Mouse (Mus musculus) heart, embryonic 13.5 days (tissue): ENCODE data around the gene Bend4. TPM values are rescaled to one million over a fixed set of nuclear protein-coding genes. Genes with fewer than 3 reads are reported as not detected.

ENCODE experiments used
- ATAC-seq: fragments of 200-750 bp; cut with Nextera tagmentation; 2 replicates; pipeline ENCODE4 v1.8.0; 2017; ENCODE audit warnings: moderate TSS enrichment; ENCODE audit not compliant: insufficient number of reproducible peaks, low FRiP score, low TSS enrichment; ENCODE audit errors: extremely low read depth
- H3K27ac ChIP-seq: fragments of 300-500 bp; sonication (generic); replicated peaks from 2 replicates; pipeline ENCODE4 v1.5.1; 2015; ENCODE audit warnings: moderate library complexity, mild to moderate bottlenecking, inconsistent platforms
- H3K27me3 ChIP-seq: fragments of 300-500 bp; sonication (generic); replicated peaks from 2 replicates; pipeline ENCODE4 v1.6.1; 2015; ENCODE audit warnings: mild to moderate bottlenecking, inconsistent platforms
- H3K36me3 ChIP-seq: fragments of 300-500 bp; sonication (generic); 2 replicates; pipeline ENCODE4 v1.6.1; 2015; ENCODE audit warnings: mild to moderate bottlenecking, inconsistent platforms
- H3K4me1 ChIP-seq: fragments of 300-500 bp; sonication (generic); 2 replicates; pipeline ENCODE4 v1.6.1; 2015; ENCODE audit warnings: inconsistent platforms
- H3K4me2 ChIP-seq: fragments of 300-500 bp; sonication (generic); 2 replicates; pipeline ENCODE4 v1.6.1; 2015; ENCODE audit warnings: inconsistent platforms, mild to moderate bottlenecking, moderate library complexity
- H3K4me3 ChIP-seq: fragments of 300-500 bp; sonication (generic); 2 replicates; pipeline ENCODE4 v1.5.1; 2015; ENCODE audit warnings: moderate library complexity, mild to moderate bottlenecking, inconsistent platforms
- H3K9ac ChIP-seq: fragments of 300-500 bp; sonication (generic); 2 replicates; pipeline ENCODE4 v1.6.1; 2015; ENCODE audit warnings: inconsistent platforms, mild to moderate bottlenecking, moderate library complexity
- H3K9me3 ChIP-seq: fragments of 300-500 bp; sonication (generic); 2 replicates; pipeline ENCODE4 v1.6.1; 2016; ENCODE audit warnings: inconsistent platforms
- WGBS: fragments of 180-500 bp; shearing (Covaris S2); methylation state at CpG from one replicate; pipeline ENCODE4 v1.1.7; 2015; ENCODE audit warnings: mixed read lengths; 5-methylcytosine and 5-hydroxymethylcytosine counted together
- polyA plus RNA-seq: library from polyadenylated mRNA; unstranded; fragments of >200 nt; fragmentation: Nextera tagmentation; extraction: Ambion mirVana; gene quantifications from 2 replicates; pipeline ENCODE4 v1.2.1, GENCODE M21; 2015

The Bend4 gene
- 13.9 and 15.6 TPM in 2 replicates for polyA plus RNA-seq

GRCm38 (mm10) chr5:67427443-67428360, at the start of gene Bend4:
TSS of gene Bend4 (minus strand) at chr5:67428310.
- H3K27me3 ChIP-seq, result 0 out of 2 replicates have a peak, but pooled peaks cover 3% of the 10 kb centered on the region
- peak within 1 kb of the TSS; percentile 92 for H3K9ac ChIP-seq
- peak within 1 kb of the TSS; percentile 85 for H3K4me3 ChIP-seq
- H3K27ac ChIP-seq, result peak within 1 kb of the TSS; percentile 88
- H3K4me2 ChIP-seq, result peak within 1 kb of the TSS; percentile 75
- no peaks in the 10 kb centered on the region for H3K36me3 ChIP-seq
- peak; percentile 62 for ATAC-seq
- 1% methylated on average over 53 of the region's 90 CpGs for WGBS
- no peaks in the 10 kb centered on the region for H3K9me3 ChIP-seq
- peaks cover 35% of the 10 kb centered on the region for H3K4me1 ChIP-seq

GRCm38 (mm10) chr5:67473723-67474122, 45.6 kb upstream of the Bend4 start:
- Histone ChIP-seq H3K36me3 (no peaks in the 10 kb centered on the region), H3K9me3 (no peaks in the 10 kb centered on the region), H3K27me3 (no peaks in the 10 kb centered on the region), H3K4me3 (no peak overlapping the region), H3K4me2 (no peak overlapping the region), H3K9ac (no peak overlapping the region), H3K4me1 (peaks cover 6% of the 10 kb centered on the region; the same call in 1 of the 2 replicates), H3K27ac (no peak overlapping the region)
- 45% methylated on average over 8 of the region's 8 CpGs for WGBS
- no peak for ATAC-seq

- Histone ChIP-seq H3K27me3 (no peaks in the 10 kb centered on the region), H3K4me2 (no peak overlapping the region), H3K36me3 (no peaks in the 10 kb centered on the region), H3K4me1 (peaks cover 6% of the 10 kb centered on the region; the same call in 1 of the 2 replicates), H3K4me3 (no peak overlapping the region), H3K9ac (no peak overlapping the region), H3K27ac (no peak overlapping the region), H3K9me3 (no peaks in the 10 kb centered on the region)
- ATAC-seq, result no peak
- WGBS, result 60% methylated on average over 5 of the region's 5 CpGs
Observed at GRCm38 (mm10) chr5:67473094-67473493, 45.0 kb upstream of the Bend4 start.

GRCm38 (mm10) chr5:67466866-67467530, 38.9 kb upstream of the Bend4 start:
- H3K9ac ChIP-seq, result no peak overlapping the region
- 78% methylated on average over 15 of the region's 15 CpGs for WGBS

GRCm38 (mm10) chr5:67464899-67465298, 36.8 kb upstream of the Bend4 start:
- Histone ChIP-seq H3K4me1 (no peaks in the 10 kb centered on the region), H3K9me3 (no peaks in the 10 kb centered on the region), H3K9ac (no peak overlapping the region), H3K36me3 (no peaks in the 10 kb centered on the region), H3K4me2 (no peak overlapping the region), H3K27ac (no peak overlapping the region), H3K27me3 (no peaks in the 10 kb centered on the region), H3K4me3 (no peak overlapping the region)
- WGBS, result 48% methylated on average over 3 of the region's 3 CpGs
- ATAC-seq, result no peak

More at GRCm38 (mm10) chr5:67466866-67467530, 38.9 kb upstream of the Bend4 start:
- Histone ChIP-seq H3K4me1 (no peaks in the 10 kb centered on the region), H3K4me2 (no peak overlapping the region), H3K36me3 (no peaks in the 10 kb centered on the region), H3K27ac (no peak overlapping the region), H3K27me3 (no peaks in the 10 kb centered on the region), H3K4me3 (no peak overlapping the region), H3K9me3 (no peaks in the 10 kb centered on the region)
- ATAC-seq, result no peak

- Histone ChIP-seq H3K27me3 (no peaks in the 10 kb centered on the region), H3K9ac (no peak overlapping the region), H3K27ac (no peak overlapping the region), H3K36me3 (no peaks in the 10 kb centered on the region), H3K4me2 (no peak overlapping the region), H3K4me3 (no peak overlapping the region), H3K9me3 (no peaks in the 10 kb centered on the region), H3K4me1 (no peaks in the 10 kb centered on the region)
- 82% methylated on average over 9 of the region's 9 CpGs for WGBS
- ATAC-seq, result no peak
Observed at GRCm38 (mm10) chr5:67463636-67464035, 35.5 kb upstream of the Bend4 start.

GRCm38 (mm10) chr5:67462331-67462730, 34.2 kb upstream of the Bend4 start:
- no peak overlapping the region for H3K9ac ChIP-seq
- no peak overlapping the region for H3K4me2 ChIP-seq
- no peaks in the 10 kb centered on the region for H3K36me3 ChIP-seq
- H3K27me3 ChIP-seq, result no peaks in the 10 kb centered on the region
- H3K4me3 ChIP-seq, result no peak overlapping the region
- 64% methylated on average over 4 of the region's 4 CpGs for WGBS
- H3K9me3 ChIP-seq, result no peaks in the 10 kb centered on the region
- no peaks in the 10 kb centered on the region for H3K4me1 ChIP-seq
- H3K27ac ChIP-seq, result no peak overlapping the region
- no peak for ATAC-seq

- H3K36me3 ChIP-seq, result no peaks in the 10 kb centered on the region
- H3K4me2 ChIP-seq, result no peak overlapping the region
- no peaks in the 10 kb centered on the region for H3K9me3 ChIP-seq
- no peak overlapping the region for H3K27ac ChIP-seq
- H3K27me3 ChIP-seq, result no peaks in the 10 kb centered on the region
- H3K9ac ChIP-seq, result no peak overlapping the region
- H3K4me1 ChIP-seq, result no peaks in the 10 kb centered on the region
- H3K4me3 ChIP-seq, result no peak overlapping the region
- ATAC-seq, result no peak
- 73% methylated on average over 4 of the region's 4 CpGs for WGBS
Observed at GRCm38 (mm10) chr5:67456841-67457240, 28.7 kb upstream of the Bend4 start.

GRCm38 (mm10) chr5:67454282-67454681, 26.2 kb upstream of the Bend4 start:
- Histone ChIP-seq H3K9me3 (no peaks in the 10 kb centered on the region), H3K27ac (no peak overlapping the region), H3K27me3 (no peaks in the 10 kb centered on the region), H3K4me1 (no peaks in the 10 kb centered on the region), H3K4me2 (no peak overlapping the region), H3K36me3 (no peaks in the 10 kb centered on the region), H3K4me3 (no peak overlapping the region), H3K9ac (no peak overlapping the region)
- WGBS, result 83% methylated on average over 1 of the region's 1 CpGs
- ATAC-seq, result no peak

GRCm38 (mm10) chr5:67449957-67450630, 22.0 kb upstream of the Bend4 start:
- Histone ChIP-seq H3K27me3 (no peaks in the 10 kb centered on the region), H3K36me3 (no peaks in the 10 kb centered on the region), H3K9ac (no peak overlapping the region), H3K4me3 (no peak overlapping the region), H3K9me3 (no peaks in the 10 kb centered on the region), H3K4me1 (peaks cover 10% of the 10 kb centered on the region), H3K27ac (no peak overlapping the region), H3K4me2 (no peak overlapping the region)
- 79% methylated on average over 21 of the region's 21 CpGs for WGBS
- no peak for ATAC-seq

- Histone ChIP-seq H3K36me3 (no peaks in the 10 kb centered on the region), H3K4me2 (no peak overlapping the region), H3K4me3 (no peak overlapping the region), H3K4me1 (peaks cover 35% of the 10 kb centered on the region), H3K9ac (no peak overlapping the region), H3K27ac (no peak overlapping the region), H3K9me3 (no peaks in the 10 kb centered on the region), H3K27me3 (0 out of 2 replicates have a peak, but pooled peaks cover 4% of the 10 kb centered on the region)
- ATAC-seq, result no peak
- WGBS, result 48% methylated on average over 2 of the region's 2 CpGs
Observed at GRCm38 (mm10) chr5:67446526-67446925, 18.4 kb upstream of the Bend4 start.
